Mouse (Mus musculus): ENCODE measurements around the gene Scml2. TPM values are rescaled to one million over a fixed set of nuclear protein-coding genes. Genes with fewer than 3 reads are reported as not detected.
"Not testable (repeated sequence)": the region's sequence is repeated elsewhere in the genome, so short reads cannot be mapped to it uniquely, and the experiment has no call there.

Gene Scml2
- polyA plus RNA-seq (2011; ENCODE audit: insufficient read depth, insufficient read length, low read depth, missing spikeins): 10.3 and 13.4 TPM in 2 replicates

DNA sequence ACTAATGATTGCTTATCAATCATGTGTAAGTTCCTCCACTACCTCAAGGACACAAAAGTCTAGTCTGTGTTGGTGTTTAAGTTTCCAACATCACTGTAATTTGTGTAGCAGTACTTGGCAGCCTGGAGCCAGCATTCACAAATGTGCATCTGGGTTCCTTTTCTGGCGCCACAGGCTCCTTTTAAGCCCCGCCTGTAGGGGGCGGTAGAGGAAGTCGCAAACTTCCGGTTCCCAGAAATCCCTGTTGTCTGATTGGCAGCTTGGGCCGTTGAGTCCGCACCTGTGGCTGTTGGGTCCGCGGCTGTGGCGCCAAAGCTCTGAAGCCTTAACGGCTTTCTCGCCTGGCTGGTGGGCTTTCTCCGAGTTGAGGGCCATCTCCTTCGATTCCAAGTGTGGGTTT is at the start of gene Scml2:
TSS of gene Scml2 (plus strand) at position 301 of the 400 bp plus-strand sequence.
- not testable (repeated sequence) for H3K27me3 ChIP-seq (ENCODE audit: control insufficient read depth, insufficient read depth, low read length, poor library complexity, severe bottlenecking); H3K4me1 ChIP-seq (ENCODE audit: control insufficient read depth, insufficient read depth, low read length); H3K27ac ChIP-seq (ENCODE audit: insufficient read depth, low read length); H3K36me3 ChIP-seq (ENCODE audit: control insufficient read depth, insufficient read depth, low read length, poor library complexity, severe bottlenecking); H3K4me3 ChIP-seq (ENCODE audit: low read depth, low read length); H3K9me3 ChIP-seq (replicated peaks; ENCODE audit: control insufficient read depth, insufficient read depth, low read length, poor library complexity, severe bottlenecking); H3K9ac ChIP-seq (ENCODE audit: low read depth, poor library complexity, severe bottlenecking)

DNA sequence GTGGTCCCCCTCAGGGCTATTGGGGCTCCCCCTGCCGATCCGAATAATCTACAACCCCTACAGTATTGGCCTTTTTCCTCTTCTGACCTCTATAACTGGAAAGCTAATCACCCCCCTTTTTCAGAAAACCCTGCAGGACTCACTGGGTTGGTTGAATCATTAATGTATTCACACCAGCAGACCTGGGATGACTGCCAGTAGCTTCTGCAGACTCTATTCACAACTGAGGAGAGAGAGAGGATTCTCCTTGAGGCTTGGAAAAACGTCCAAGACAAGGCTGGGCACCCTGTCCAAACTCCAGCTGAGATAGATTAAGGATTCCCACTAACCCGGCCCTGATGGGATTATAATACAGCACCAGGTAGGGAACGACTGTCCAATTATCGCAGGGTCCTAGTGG is 41.4 kb upstream of the Scml2 start:
- H3K9ac ChIP-seq (ENCODE audit: low read depth, poor library complexity, severe bottlenecking); H3K4me1 ChIP-seq (ENCODE audit: control insufficient read depth, insufficient read depth, low read length); H3K27ac ChIP-seq (ENCODE audit: insufficient read depth, low read length); H3K36me3 ChIP-seq (ENCODE audit: control insufficient read depth, insufficient read depth, low read length, poor library complexity, severe bottlenecking); H3K9me3 ChIP-seq (replicated peaks; ENCODE audit: control insufficient read depth, insufficient read depth, low read length, poor library complexity, severe bottlenecking); H3K4me3 ChIP-seq (ENCODE audit: low read depth, low read length); H3K27me3 ChIP-seq (ENCODE audit: control insufficient read depth, insufficient read depth, low read length, poor library complexity, severe bottlenecking): not testable (repeated sequence)

- no peak for TF ChIP-seq POLR2A (IDR thresholded peaks at IDR 0.05; ENCODE audit: insufficient read depth, low read length)
- TF ChIP-seq EP300 (IDR thresholded peaks at IDR 0.05; ENCODE audit: insufficient read depth, low read depth, low read length): no peak
- no peak for TF ChIP-seq CTCF (IDR thresholded peaks at IDR 0.05; ENCODE audit: low read depth, low read length)
- no peaks in the 10 kb centered on the region for H3K4me1 ChIP-seq (ENCODE audit: control insufficient read depth, insufficient read depth, low read length)
- H3K4me3 ChIP-seq (ENCODE audit: low read depth, low read length): peak overlapping the region; percentile 94
- peak overlapping the region; percentile 32; the same call in 1 of the 2 replicates for H3K27ac ChIP-seq (ENCODE audit: insufficient read depth, low read length)
- no peaks in the 10 kb centered on the region for H3K9me3 ChIP-seq (replicated peaks; ENCODE audit: control insufficient read depth, insufficient read depth, low read length, poor library complexity, severe bottlenecking)
- no peaks in the 10 kb centered on the region for H3K36me3 ChIP-seq (ENCODE audit: control insufficient read depth, insufficient read depth, low read length, poor library complexity, severe bottlenecking)
- H3K27me3 ChIP-seq (ENCODE audit: control insufficient read depth, insufficient read depth, low read length, poor library complexity, severe bottlenecking): no peaks in the 10 kb centered on the region
- peak overlapping the region; percentile 38 for H3K9ac ChIP-seq (ENCODE audit: low read depth, poor library complexity, severe bottlenecking)
Observed at GRCm38 (mm10) chrX:161162314-161163068, 45.5 kb downstream of the Scml2 start.

- peak overlapping the region; percentile 38 for H3K9ac ChIP-seq (ENCODE audit: low read depth, poor library complexity, severe bottlenecking)
- no peaks in the 10 kb centered on the region for H3K27me3 ChIP-seq (ENCODE audit: control insufficient read depth, insufficient read depth, low read length, poor library complexity, severe bottlenecking)
- H3K9me3 ChIP-seq (replicated peaks; ENCODE audit: control insufficient read depth, insufficient read depth, low read length, poor library complexity, severe bottlenecking): no peaks in the 10 kb centered on the region
- peak overlapping the region; percentile 32; the same call in 1 of the 2 replicates for H3K27ac ChIP-seq (ENCODE audit: insufficient read depth, low read length)
- no peaks in the 10 kb centered on the region for H3K4me1 ChIP-seq (ENCODE audit: control insufficient read depth, insufficient read depth, low read length)
- no peaks in the 10 kb centered on the region for H3K36me3 ChIP-seq (ENCODE audit: control insufficient read depth, insufficient read depth, low read length, poor library complexity, severe bottlenecking)
- no peak for TF ChIP-seq EP300 (IDR thresholded peaks at IDR 0.05; ENCODE audit: insufficient read depth, low read depth, low read length)
- TF ChIP-seq POLR2A (IDR thresholded peaks at IDR 0.05; ENCODE audit: insufficient read depth, low read length): no peak
- TF ChIP-seq CTCF (IDR thresholded peaks at IDR 0.05; ENCODE audit: low read depth, low read length): no peak
- peak overlapping the region; percentile 94 for H3K4me3 ChIP-seq (ENCODE audit: low read depth, low read length)
Observed at GRCm38 (mm10) chrX:161163069-161163416, 46.0 kb downstream of the Scml2 start.

GRCm38 (mm10) chrX:161287156-161287555 is 170.2 kb downstream of the Scml2 start, which contains the start of gene Gm15262:
Gm15262 (plus strand) TSS chrX:161287456.
- H3K9ac ChIP-seq (ENCODE audit: low read depth, poor library complexity, severe bottlenecking): not testable (repeated sequence)

More at GRCm38 (mm10) chrX:161287156-161287555, 170.2 kb downstream of the Scml2 start, which contains the start of gene Gm15262:
- H3K36me3 ChIP-seq (ENCODE audit: control insufficient read depth, insufficient read depth, low read length, poor library complexity, severe bottlenecking); H3K4me3 ChIP-seq (ENCODE audit: low read depth, low read length); H3K4me1 ChIP-seq (ENCODE audit: control insufficient read depth, insufficient read depth, low read length); H3K27ac ChIP-seq (ENCODE audit: insufficient read depth, low read length); H3K9me3 ChIP-seq (replicated peaks; ENCODE audit: control insufficient read depth, insufficient read depth, low read length, poor library complexity, severe bottlenecking); H3K27me3 ChIP-seq (ENCODE audit: control insufficient read depth, insufficient read depth, low read length, poor library complexity, severe bottlenecking): not testable (repeated sequence)

Other genes with a start within 250 kb of the Scml2 start
- gene Gja6, start 210.1 kb upstream of the Scml2 start, polyA plus RNA-seq (2011; ENCODE audit: insufficient read depth, insufficient read length, low read depth, missing spikeins): 0.65 and 1.3 TPM in 2 replicates
- gene Cdkl5, start 122.5 kb upstream of the Scml2 start, polyA plus RNA-seq (2011; ENCODE audit: insufficient read depth, insufficient read length, low read depth, missing spikeins): 7.3 and 7.8 TPM in 2 replicates
- not detected in 2 replicates for gene Gm15262, start 170.3 kb downstream of the Scml2 start, polyA plus RNA-seq (2011; ENCODE audit: insufficient read depth, insufficient read length, low read depth, missing spikeins)